Mouse (Mus musculus): ENCODE data around the gene Baiap2l1.

DNA sequence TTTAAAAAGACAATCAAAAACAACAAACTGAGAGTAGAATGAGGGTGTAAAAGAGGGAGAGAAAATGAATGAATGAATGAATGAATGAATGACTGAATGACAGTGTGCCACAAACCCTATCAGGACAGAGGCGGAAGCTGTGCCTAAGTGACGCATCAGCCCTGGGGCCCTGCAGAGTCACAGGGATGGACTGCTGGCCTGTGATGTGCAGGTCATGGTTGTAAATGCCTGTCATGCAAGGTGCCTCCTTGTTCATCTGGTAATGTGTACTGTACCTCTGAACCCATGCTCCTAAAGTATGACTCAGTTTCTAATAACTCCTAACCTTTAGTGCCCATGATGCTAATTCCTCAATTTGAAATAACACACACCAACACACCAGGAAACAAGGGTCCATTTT lies 54.8 kb downstream of the Baiap2l1 start:
- TF ChIP-seq CTCF (IDR thresholded peaks at IDR 0.05; ENCODE audit: low read depth) (no peak), EP300 (IDR thresholded peaks at IDR 0.05; ENCODE audit: low read depth) (no peak)

Measured in liver, postnatal 0 days (tissue).